Mouse (Mus musculus): Measurements from ENCODE around the gene Glis3. TPM values are rescaled to one million over a fixed set of nuclear protein-coding genes. Genes with fewer than 3 reads are reported as not detected.

Gene Glis3
- total and polyA plus RNA-seq, 3 experiments: not detected

DNA sequence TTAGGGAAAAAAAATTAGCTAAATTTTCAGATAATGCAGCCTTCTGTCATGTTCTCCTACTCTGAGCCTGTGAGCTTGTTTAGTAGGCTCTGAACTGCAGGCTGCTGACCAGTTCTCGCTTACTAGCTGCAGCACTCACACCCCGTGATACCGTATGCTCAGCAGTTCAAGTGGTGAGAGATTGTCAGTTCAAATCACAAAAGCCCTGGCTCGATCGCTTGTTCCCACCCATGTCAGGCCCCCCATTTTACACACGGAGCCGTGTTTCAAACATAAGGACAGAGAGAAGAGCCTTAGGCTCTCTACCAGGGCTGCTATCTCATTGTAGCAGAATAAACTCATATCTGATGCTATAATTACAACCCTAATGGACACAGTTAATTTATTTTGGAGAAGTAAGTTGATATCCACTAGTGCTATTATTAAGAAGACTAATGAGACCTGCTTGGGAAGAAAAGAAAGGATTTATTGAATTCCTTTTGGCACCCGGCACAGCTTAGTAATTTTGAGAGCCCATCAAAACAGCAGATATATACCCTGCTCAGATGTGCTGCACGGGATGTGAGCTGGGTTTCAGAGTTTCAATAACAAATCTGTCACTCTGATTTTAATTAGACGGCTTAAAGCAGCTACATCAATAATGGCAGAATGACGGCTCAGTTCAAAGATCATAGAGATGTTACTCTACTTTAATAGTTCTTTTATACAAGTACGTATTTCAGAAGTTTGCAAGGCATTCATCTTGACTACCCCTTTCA, 284.9 kb downstream of the Glis3 start:
- no peak overlapping the region for H3K9ac ChIP-seq (ENCODE audit: control insufficient read depth, low read depth, low read length, poor library complexity, severe bottlenecking)
- no peaks in the 10 kb centered on the region for H3K27me3 ChIP-seq (ENCODE audit: control insufficient read depth in 1 of 2, insufficient read depth in 2 of 2, low read length in 2 of 2)
- no peaks in the 10 kb centered on the region for H3K36me3 ChIP-seq (ENCODE audit: control insufficient read depth in 1 of 2, insufficient read depth in 2 of 2, low read length in 2 of 2)
- H3K4me3 ChIP-seq (ENCODE audit: control insufficient read depth in 1 of 2, insufficient read depth in 1 of 2, low read depth in 2 of 2, low read length in 2 of 2): no peak overlapping the region
- no peak overlapping the region for H3K27ac ChIP-seq (ENCODE audit: control insufficient read depth, low read depth, low read length)
- DNase-seq (ENCODE audit: low read depth, low spot score): no peak
- no peaks in the 10 kb centered on the region for H3K79me2 ChIP-seq (ENCODE audit: control insufficient read depth, insufficient read depth, low read length, poor library complexity)
- TF ChIP-seq MXI1 (IDR thresholded peaks at IDR 0.05; ENCODE audit: low read depth, low read length) (no peak), USF1 (IDR thresholded peaks at IDR 0.05; ENCODE audit: low read depth, low read length) (no peak), ZC3H11A (IDR thresholded peaks at IDR 0.05; ENCODE audit: low read depth, low read length) (no peak), E2F4 (IDR thresholded peaks at IDR 0.05; ENCODE audit: borderline replicate concordance, low read depth, low read length) (no peak)
- no peaks in the 10 kb centered on the region for H3K4me1 ChIP-seq (ENCODE audit: control insufficient read depth in 1 of 2, insufficient read depth in 2 of 2, low read length in 2 of 2)
- H3K9me3 ChIP-seq (replicated peaks; ENCODE audit: insufficient read depth, low read length): no peaks in the 10 kb centered on the region

DNA sequence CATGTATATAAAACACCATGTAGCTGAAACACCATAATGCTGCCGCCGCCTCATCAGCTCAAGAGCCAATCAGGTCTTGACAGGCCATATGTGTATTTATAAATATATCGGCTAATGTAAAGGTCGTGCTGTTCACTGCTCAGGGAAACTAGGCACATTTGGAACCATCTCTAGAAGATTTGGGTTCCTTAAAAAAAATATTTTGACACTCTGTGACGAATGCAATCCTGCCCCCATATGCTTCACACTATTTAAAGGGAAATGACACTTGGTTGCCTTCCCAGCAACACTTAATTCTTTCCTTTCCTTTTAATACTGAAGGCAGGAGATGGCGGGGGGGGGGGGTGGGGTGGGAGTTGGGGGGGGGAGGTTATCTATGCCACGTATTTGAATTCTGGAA, 286.1 kb downstream of the Glis3 start:
- H3K36me3 ChIP-seq (ENCODE audit: control insufficient read depth in 1 of 2, insufficient read depth in 2 of 2, low read length in 2 of 2): no peaks in the 10 kb centered on the region
- H3K9me3 ChIP-seq (replicated peaks; ENCODE audit: insufficient read depth, low read length): no peaks in the 10 kb centered on the region
- no peaks in the 10 kb centered on the region for H3K4me1 ChIP-seq (ENCODE audit: control insufficient read depth in 1 of 2, insufficient read depth in 2 of 2, low read length in 2 of 2)
- H3K27me3 ChIP-seq (ENCODE audit: control insufficient read depth in 1 of 2, insufficient read depth in 2 of 2, low read length in 2 of 2): no peaks in the 10 kb centered on the region
- H3K9ac ChIP-seq (ENCODE audit: control insufficient read depth, low read depth, low read length, poor library complexity, severe bottlenecking): no peak overlapping the region
- TF ChIP-seq TAL1 (IDR thresholded peaks at IDR 0.05; ENCODE audit: low read length): no peak
- no peak for TF ChIP-seq GABPA (IDR thresholded peaks at IDR 0.05; ENCODE audit: low read depth, low read length)
- no peak for TF ChIP-seq POLR2AphosphoS5 (IDR thresholded peaks at IDR 0.05; ENCODE audit: borderline replicate concordance, low read depth, low read length)
- TF ChIP-seq MAFK (IDR thresholded peaks at IDR 0.05; ENCODE audit: borderline replicate concordance, low read depth, low read length): no peak
- TF ChIP-seq RCOR1 (IDR thresholded peaks at IDR 0.05; ENCODE audit: low read depth, low read length): no peak
- TF ChIP-seq CHD2 (IDR thresholded peaks at IDR 0.05; ENCODE audit: low read length): no peak
- no peak for TF ChIP-seq GATA1 (IDR thresholded peaks at IDR 0.05; ENCODE audit: low read depth, low read length)
- TF ChIP-seq MAX (IDR thresholded peaks at IDR 0.05; ENCODE audit: low read length): no peak
- TF ChIP-seq TCF12 (IDR thresholded peaks at IDR 0.05; ENCODE audit: low read depth, low read length): no peak
- no peak for TF ChIP-seq KAT2A (conservative IDR thresholded peaks at IDR 0.05; ENCODE audit: low read depth, low read length)
- TF ChIP-seq MYB (IDR thresholded peaks at IDR 0.05; ENCODE audit: low read depth, low read length): no peak
- TF ChIP-seq NELFE (IDR thresholded peaks at IDR 0.05; ENCODE audit: low read depth, low read length): no peak
- TF ChIP-seq ZC3H11A (IDR thresholded peaks at IDR 0.05; ENCODE audit: low read depth, low read length): no peak
- TF ChIP-seq POLR2AphosphoS2 (IDR thresholded peaks at IDR 0.05; ENCODE audit: low read length): no peak
- TF ChIP-seq ZNF384 (IDR thresholded peaks at IDR 0.05; ENCODE audit: low read depth, low read length): no peak
- no peak for TF ChIP-seq NRF1 (IDR thresholded peaks at IDR 0.05; ENCODE audit: insufficient read depth, low read depth, low read length, poor library complexity, severe bottlenecking)
- TF ChIP-seq UBTF (IDR thresholded peaks at IDR 0.05; ENCODE audit: borderline replicate concordance, insufficient read depth, low read depth, low read length): no peak
- no peak for TF ChIP-seq MXI1 (IDR thresholded peaks at IDR 0.05; ENCODE audit: low read depth, low read length)
- no peak for TF ChIP-seq JUND (IDR thresholded peaks at IDR 0.05; ENCODE audit: low read depth, low read length)
- no peak overlapping the region for H3K27ac ChIP-seq (ENCODE audit: control insufficient read depth, low read depth, low read length)
- DNase-seq (ENCODE audit: low read depth, low spot score): no peak
- H3K79me2 ChIP-seq (ENCODE audit: control insufficient read depth, insufficient read depth, low read length, poor library complexity): no peaks in the 10 kb centered on the region
- H3K4me3 ChIP-seq (ENCODE audit: control insufficient read depth in 1 of 2, insufficient read depth in 1 of 2, low read depth in 2 of 2, low read length in 2 of 2): no peak overlapping the region

Data from MEL (cell line).